Mouse (Mus musculus) hindbrain, embryonic 11.5 days (tissue): ENCODE measurements around the gene D5Ertd577e. TPM values are rescaled to one million over a fixed set of nuclear protein-coding genes. Genes with fewer than 3 reads are reported as not detected.
"Not testable (repeated sequence)": the region's sequence is repeated elsewhere in the genome, so short reads cannot be mapped to it uniquely, and the experiment has no call there.

Experiments used
- ATAC-seq: fragments of 200-750 bp; cut with Nextera tagmentation; 2 replicates; pipeline ENCODE4 v1.8.0; 2017; ENCODE audit warnings: mild to moderate bottlenecking, moderate TSS enrichment, moderate library complexity; ENCODE audit not compliant: low FRiP score
- DNase-seq: peaks from one replicate; pipeline ENCODE4 v3.0.0-alpha.2; 2015; ENCODE audit warnings: low spot score
- H3K27ac ChIP-seq: fragments of 300-500 bp; sonication (generic); 2 replicates; pipeline ENCODE4 v1.5.1; 2014; ENCODE audit warnings: mild to moderate bottlenecking, low read depth, low read length
- H3K27me3 ChIP-seq: fragments of 300-500 bp; sonication (generic); 2 replicates; pipeline ENCODE4 v1.6.1; 2014; ENCODE audit warnings: mild to moderate bottlenecking, low read length, moderate library complexity, mixed read lengths; ENCODE audit not compliant: control insufficient read depth, insufficient read depth
- H3K36me3 ChIP-seq: fragments of 300-500 bp; sonication (generic); 2 replicates; pipeline ENCODE4 v1.6.1; 2014; ENCODE audit warnings: mild to moderate bottlenecking, low read length, moderate library complexity, mixed read lengths; ENCODE audit not compliant: control insufficient read depth, insufficient read depth
- H3K4me1 ChIP-seq: fragments of 300-500 bp; sonication (generic); replicated peaks from 2 replicates; pipeline ENCODE4 v1.6.1; 2014; ENCODE audit warnings: low read length, mixed read lengths; ENCODE audit not compliant: control insufficient read depth, insufficient read depth
- H3K4me2 ChIP-seq: fragments of 300-500 bp; sonication (generic); replicated peaks from 2 replicates; pipeline ENCODE4 v1.6.1; 2014; ENCODE audit warnings: mild to moderate bottlenecking, low read depth, low read length
- H3K4me3 ChIP-seq: fragments of 300-500 bp; sonication (generic); 2 replicates; pipeline ENCODE4 v1.5.1; 2014; ENCODE audit warnings: low read depth, low read length
- H3K9ac ChIP-seq: fragments of 300-500 bp; sonication (generic); 2 replicates; pipeline ENCODE4 v1.6.1; 2014; ENCODE audit warnings: low read depth, low read length
- H3K9me3 ChIP-seq: fragments of 300-500 bp; sonication (generic); 2 replicates; pipeline ENCODE4 v1.6.1; 2016; ENCODE audit warnings: low read length; ENCODE audit not compliant: control insufficient read depth
- WGBS: fragments of 180-500 bp; shearing (Covaris S2); extraction: QIAGEN DNeasy Blood & Tissue Kit; methylation state at CpG from one replicate; pipeline ENCODE4 v1.1.7; 2014; 5-methylcytosine and 5-hydroxymethylcytosine counted together
- polyA plus RNA-seq: library from polyadenylated mRNA; unstranded; fragments of >200 nt; fragmentation: Nextera tagmentation; extraction: Ambion mirVana; gene quantifications from 2 replicates; pipeline ENCODE4 v1.2.1, GENCODE M21; 2014

D5Ertd577e gene
- polyA plus RNA-seq = not detected in 2 replicates

DNA sequence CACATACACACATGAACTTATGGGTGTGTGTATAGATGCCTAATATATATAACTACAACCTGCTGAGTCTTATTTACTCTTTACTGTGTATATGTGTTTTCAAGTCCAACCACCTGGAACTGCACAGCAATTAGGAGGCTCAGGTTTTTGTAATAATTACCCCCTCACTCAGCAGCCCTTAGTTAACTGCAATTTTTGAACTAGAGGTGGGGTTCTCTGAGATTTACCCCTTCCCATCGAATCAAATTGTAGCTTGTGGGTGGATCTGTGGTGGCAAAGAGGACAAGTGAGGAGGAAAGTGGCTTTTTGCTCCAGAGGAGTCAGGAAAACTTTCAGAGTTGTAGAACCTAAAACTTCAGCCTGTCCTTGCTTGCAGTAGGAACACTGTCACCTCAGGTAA is at the start of gene D5Ertd577e:
Gene D5Ertd577e, plus strand, starts transcription at position 301 of the 400 bp plus-strand sequence.
- H3K4me2 ChIP-seq, DNase-seq, H3K9me3 ChIP-seq, H3K4me3 ChIP-seq, ATAC-seq, H3K27ac ChIP-seq, H3K27me3 ChIP-seq, H3K4me1 ChIP-seq, H3K9ac ChIP-seq, H3K36me3 ChIP-seq: not testable (repeated sequence)
- 39% methylated on average over 1 of the region's 1 CpGs for WGBS

DNA sequence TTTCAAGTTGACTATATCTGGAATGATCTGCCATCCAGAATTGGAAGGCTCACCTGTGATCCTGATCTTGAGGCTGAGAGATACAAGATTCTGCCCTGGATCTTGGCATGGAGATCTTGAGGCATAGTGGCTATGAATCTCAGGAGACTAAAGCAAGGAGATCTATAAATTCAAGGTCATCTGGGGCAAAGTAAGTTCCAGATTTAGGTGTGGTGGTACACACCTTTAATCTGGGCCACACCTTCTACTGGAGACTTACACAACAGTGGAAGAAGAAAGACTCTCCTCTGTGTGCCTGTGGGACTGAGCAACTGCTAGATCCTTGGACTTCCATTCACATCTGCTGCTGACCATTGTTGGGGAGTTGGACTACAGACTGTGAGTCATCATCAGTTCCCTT is 53.9 kb downstream of the D5Ertd577e start, which contains the start of gene Gm3286:
Gene Gm3286, plus strand, starts transcription at position 301 of the 400 bp plus-strand sequence.
- not testable (repeated sequence) for ATAC-seq, H3K27me3 ChIP-seq, H3K4me1 ChIP-seq, H3K27ac ChIP-seq, H3K9me3 ChIP-seq, H3K4me2 ChIP-seq, DNase-seq, H3K9ac ChIP-seq, H3K4me3 ChIP-seq, H3K36me3 ChIP-seq

Other genes with a start within 250 kb of the D5Ertd577e start
- not detected in 2 replicates for gene Gm10424, start 184.0 kb upstream of the D5Ertd577e start, polyA plus RNA-seq
- not detected in 2 replicates for gene Gm3259, start 150.9 kb upstream of the D5Ertd577e start, polyA plus RNA-seq
- not detected in 2 replicates for gene Gm3286, start 54.0 kb downstream of the D5Ertd577e start, polyA plus RNA-seq
- not detected in 2 replicates for gene Gm7971, start 138.1 kb downstream of the D5Ertd577e start, polyA plus RNA-seq